Comparison of ENCODE assay signal across 10 mouse cellular contexts in the genomic region with DNA sequence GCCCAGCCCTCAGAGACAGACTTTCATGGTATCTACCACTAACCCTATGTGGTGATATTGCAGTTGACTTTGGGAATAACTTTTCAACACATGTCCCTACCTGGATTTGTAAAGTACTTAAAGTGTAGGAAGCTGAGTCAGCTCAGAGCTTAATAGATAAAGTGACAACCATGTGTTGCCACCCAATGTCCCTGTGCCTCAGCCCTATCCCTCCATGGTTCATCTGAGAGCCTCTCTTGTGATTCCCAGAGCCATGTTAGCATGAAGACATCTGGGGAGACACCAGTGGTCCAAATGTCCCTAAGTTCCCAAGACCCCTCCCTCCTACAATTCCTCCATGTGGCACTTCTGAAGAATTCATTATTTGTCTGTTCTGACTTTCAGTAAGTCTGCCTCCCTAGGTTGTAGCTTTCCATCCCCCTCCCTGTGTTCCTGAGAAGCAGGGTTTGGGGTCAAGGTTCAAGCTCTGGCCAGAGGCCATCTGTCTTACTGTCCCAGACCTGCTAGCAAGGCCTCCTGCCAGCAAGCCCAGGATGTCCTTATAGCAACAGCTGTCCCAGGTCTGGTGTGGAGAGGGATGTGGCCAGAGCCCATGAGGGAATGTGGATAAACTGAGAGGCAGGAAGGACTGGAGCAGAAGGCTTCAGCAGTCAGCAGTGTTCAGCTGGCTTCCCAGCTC. TPM values are rescaled to one million over a fixed set of nuclear protein-coding genes. Genes with fewer than 3 reads are reported as not detected.
DNase-seq lines count a peak whose midpoint lies in the region; ATAC-seq and TF ChIP-seq lines count a peak whose summit lies in the region.
"Had no signal": no experiment of that assay in that cellular context is flagged by ENCODE, and none has a peak within 500 bp of the region (broad histone marks: within the 10 kb centered on the region; RNA-seq: fewer than 3 reads in every experiment).

No protein-coding gene starts in this region.

- H3K4me1 ChIP-seq in liver, adult 2 months (ENCODE audit: control insufficient read depth, insufficient read depth, low read length), result peaks cover 14% of the 10 kb centered on the region
- peaks cover 97% of the 10 kb centered on the region for H3K4me1 ChIP-seq in megakaryocyte, embryonic 14.5 days

- no peaks in the 10 kb centered on the region for H3K9me3 ChIP-seq in megakaryocyte, embryonic 14.5 days

- H3K36me3 ChIP-seq in liver, adult 2 months (ENCODE audit: control insufficient read depth, insufficient read depth, low read length), result no peaks in the 10 kb centered on the region
- H3K36me3 ChIP-seq in megakaryocyte, embryonic 14.5 days (replicated peaks; ENCODE audit: low read length), result no peaks in the 10 kb centered on the region

- no peak overlapping the region for H3K4me3 ChIP-seq in liver, adult 2 months (ENCODE audit: insufficient read depth, low read depth, low read length)
- H3K4me3 ChIP-seq in megakaryocyte, embryonic 14.5 days (replicated peaks), result peak overlapping the region; percentile 82

- no peak overlapping the region for H3K9ac ChIP-seq in liver, adult 2 months (ENCODE audit: low read depth, low read length)

- TF ChIP-seq POLR2A in liver, adult 2 months (IDR thresholded peaks at IDR 0.05; ENCODE audit: extremely low read depth, insufficient read depth, low read length), result no peak

- ATAC-seq in CD4-positive, CD25-positive, alpha-beta regulatory T cell, adult 4 months, result no peak

- no peaks in the 10 kb centered on the region for H3K27me3 ChIP-seq in liver, adult 2 months (ENCODE audit: control insufficient read depth, insufficient read depth, low read length)
- H3K27me3 ChIP-seq in megakaryocyte, embryonic 14.5 days (replicated peaks), result no peaks in the 10 kb centered on the region

- no peak for TF ChIP-seq CTCF in liver, adult 2 months (IDR thresholded peaks at IDR 0.05; ENCODE audit: low read depth, low read length)

- peak overlapping the region; percentile 57 for H3K27ac ChIP-seq in liver, adult 2 months (replicated peaks; ENCODE audit: insufficient read depth, low read depth, low read length)

- DNase-seq in liver, adult 2 months (ENCODE audit: extremely low read depth, low read depth, low spot score), result peak; percentile 85
- no peak for DNase-seq in liver
- peak; percentile 24 for DNase-seq in embryo, embryonic 11 days
- DNase-seq in kidney, adult 18-20 months, result peak; percentile 74
- no peak for DNase-seq in frontal cortex, postnatal 25 days (ENCODE audit: low spot score in 2 of 2)
- no peak for DNase-seq in natural killer cell, adult 2 months (ENCODE audit: low spot score in 2 of 2)

- H3K79me2 ChIP-seq in liver, adult 2 months (ENCODE audit: control insufficient read depth, insufficient read depth, low read length), result no peaks in the 10 kb centered on the region

RNA-seq across cellular contexts. Expression of a gene that starts 15.7 kb away (rescaled TPM):
- total RNA-seq in liver, adult 2 months (2014; rRNA removed), result not detected in 2 replicates
- 0.15 TPM in 1 of 2 replicates, not detected in the other for polyA plus RNA-seq in liver, adult 2 months (2012; rRNA removed)
- polyA plus RNA-seq in megakaryocyte, embryonic 14.5 days (2012; ENCODE audit: insufficient read depth, low replicate concordance), result not detected in 2 replicates
- 1 to 10 TPM; 5.5 to 7.0 TPM for polyA plus RNA-seq in CD4-positive, CD25-positive, alpha-beta regulatory T cell, adult 4 months (2017; shearing (Covaris generic))
- total RNA-seq: left cerebral cortex, postnatal 10 days had no signal
- polyA plus RNA-seq: cortical plate, adult 2 months had no signal

RNA-seq across cellular contexts. Expression of a gene that starts 30.5 kb away (rescaled TPM):
- 84.8 and 91.8 TPM in 2 replicates for total RNA-seq in liver, adult 2 months (2014; rRNA removed)
- 159 and 196 TPM in 2 replicates for polyA plus RNA-seq in liver, adult 2 months (2012; rRNA removed)
- not detected in 2 replicates for polyA plus RNA-seq in megakaryocyte, embryonic 14.5 days (2012; ENCODE audit: insufficient read depth, low replicate concordance)
- under 1 TPM in 1 of 2 experiments, not detected in 1; 0.52 TPM for polyA plus RNA-seq in CD4-positive, CD25-positive, alpha-beta regulatory T cell, adult 4 months (2017; shearing (Covaris generic))
- total RNA-seq: left cerebral cortex, postnatal 10 days had no signal
- polyA plus RNA-seq: cortical plate, adult 2 months had no signal

RNA-seq across cellular contexts. Expression of a gene that starts 56.5 kb away (rescaled TPM):
- total RNA-seq in liver, adult 2 months (2014; rRNA removed), result 71.2 and 76.2 TPM in 2 replicates
- polyA plus RNA-seq in liver, adult 2 months (2012; rRNA removed), result 182 and 219 TPM in 2 replicates
- 24.0 and 32.1 TPM in 2 replicates for polyA plus RNA-seq in megakaryocyte, embryonic 14.5 days (2012; ENCODE audit: insufficient read depth, low replicate concordance)
- 10 to 100 TPM in 1 of 2 experiments, 1 to 10 TPM in 1; 8.6 to 13.7 TPM for polyA plus RNA-seq in CD4-positive, CD25-positive, alpha-beta regulatory T cell, adult 4 months (2017; shearing (Covaris generic))

Comparison
In these comparisons a context has a peak if more than half of its experiments do, and no peak if none do; other contexts are left out.
1. DNase-seq: peak in liver, adult 2 months (single experiment), embryo, embryonic 11 days (single experiment) and kidney, adult 18-20 months (single experiment); none in liver (single experiment), frontal cortex, postnatal 25 days (0 of 2) and natural killer cell, adult 2 months (0 of 2).
2. RNA of a gene that starts 30.5 kb away (polyA plus RNA-seq): 159 to 196 TPM in liver, adult 2 months; 0.52 TPM in CD4-positive, CD25-positive, alpha-beta regulatory T cell, adult 4 months and not detected in megakaryocyte, embryonic 14.5 days; every median in the first group is over 100 times any median in the second.